Mouse (Mus musculus): Measurements from ENCODE around the gene Pdrg1.

- TF ChIP-seq CTCF (IDR thresholded peaks at IDR 0.05; ENCODE audit: low read depth) (no peak), EP300 (IDR thresholded peaks at IDR 0.05; ENCODE audit: low read depth) (no peak)
Measured at GRCm38 (mm10) chr2:152997046-152997445, 18.2 kb downstream of the Pdrg1 start.
